Mouse (Mus musculus): ENCODE results near the gene Lars2.

DNA sequence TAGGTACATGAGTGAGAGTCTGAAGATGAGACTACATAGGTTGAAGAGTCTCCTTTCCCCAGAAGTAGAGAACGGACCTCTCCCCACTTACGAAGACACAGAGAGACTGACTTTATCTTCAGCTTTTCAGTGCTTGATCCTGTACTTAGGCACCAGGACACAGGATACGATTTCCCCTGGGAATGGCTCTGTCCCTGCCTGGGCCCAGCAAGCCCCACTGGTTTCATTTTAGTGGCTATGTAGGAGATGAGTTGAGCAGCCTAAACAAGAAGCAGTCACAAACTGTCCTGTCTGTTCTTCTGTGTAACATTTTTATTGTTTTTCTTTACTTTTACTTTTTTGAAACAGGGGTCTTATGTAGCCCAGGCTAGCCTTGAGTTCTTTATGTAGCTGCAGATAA lies 118.1 kb downstream of the Lars2 start:
- no peak for TF ChIP-seq CTCF (IDR thresholded peaks at IDR 0.05; ENCODE audit: low read depth, low read length)
- TF ChIP-seq GATA2 (IDR thresholded peaks at IDR 0.05; ENCODE audit: borderline replicate concordance, low read depth, low read length), result no peak
- no peak for TF ChIP-seq POLR2AphosphoS5 (IDR thresholded peaks at IDR 0.05; ENCODE audit: insufficient replicate concordance, low read depth, low read length)
- TF ChIP-seq GATA1 (IDR thresholded peaks at IDR 0.05; ENCODE audit: borderline replicate concordance, low read length), result no peak
- TF ChIP-seq TAL1 (conservative IDR thresholded peaks at IDR 0.05; ENCODE audit: low read depth, low read length), result no peak

Measured in G1E (cell line).